Mouse (Mus musculus) limb, embryonic 14.5 days (tissue): ENCODE data around the gene Gpr3. TPM values are rescaled to one million over a fixed set of nuclear protein-coding genes. Genes with fewer than 3 reads are reported as not detected.
A peak's percentile ranks its signal among the peaks of the same experiment; 100 is the strongest.

Experiments used
- ATAC-seq: fragments of 200-750 bp; cut with Nextera tagmentation; 2 replicates; pipeline ENCODE4 v1.8.0; 2017; ENCODE audit warnings: low read depth, moderate number of reproducible peaks, moderate TSS enrichment; ENCODE audit not compliant: low FRiP score
- DNase-seq: peaks from one replicate; pipeline ENCODE4 v3.0.0-alpha.2; 2015; ENCODE audit warnings: low spot score
- H3K27ac ChIP-seq: fragments of 300-500 bp; sonication (generic); replicated peaks from 2 replicates; pipeline ENCODE4 v1.5.1; 2014; ENCODE audit warnings: low read depth, mild to moderate bottlenecking, low read length, moderate library complexity, mixed read lengths
- H3K27me3 ChIP-seq: fragments of 300-500 bp; sonication (generic); 2 replicates; pipeline ENCODE4 v1.6.1; 2014; ENCODE audit warnings: low read length, mixed read lengths; ENCODE audit not compliant: control insufficient read depth, insufficient read depth
- H3K36me3 ChIP-seq: fragments of 300-500 bp; sonication (generic); 2 replicates; pipeline ENCODE4 v1.6.1; 2014; ENCODE audit warnings: mild to moderate bottlenecking, low read length, moderate library complexity, mixed read lengths; ENCODE audit not compliant: control insufficient read depth, insufficient read depth
- H3K4me1 ChIP-seq: fragments of 300-500 bp; sonication (generic); 2 replicates; pipeline ENCODE4 v1.6.1; 2014; ENCODE audit warnings: antibody characterized with exemption, low read length, mixed read lengths; ENCODE audit not compliant: control insufficient read depth, insufficient read depth
- H3K4me2 ChIP-seq: fragments of 300-500 bp; sonication (generic); replicated peaks from 2 replicates; pipeline ENCODE4 v1.6.1; 2014; ENCODE audit warnings: low read depth, mild to moderate bottlenecking, low read length, moderate library complexity; ENCODE audit not compliant: severe bottlenecking
- H3K4me3 ChIP-seq: fragments of 300-500 bp; sonication (generic); replicated peaks from 2 replicates; pipeline ENCODE4 v1.5.1; 2014; ENCODE audit warnings: low read length
- H3K9ac ChIP-seq: fragments of 300-500 bp; sonication (generic); 2 replicates; pipeline ENCODE4 v1.6.1; 2014; ENCODE audit warnings: mild to moderate bottlenecking, low read depth, low read length, moderate library complexity; ENCODE audit not compliant: severe bottlenecking
- H3K9me3 ChIP-seq: fragments of 300-500 bp; sonication (generic); 2 replicates; pipeline ENCODE4 v1.6.1; 2016; ENCODE audit warnings: low read length; ENCODE audit not compliant: control insufficient read depth
- POLR2A ChIP-seq: fragments of 200-500 bp; IDR thresholded peaks from 2 replicates; pipeline ENCODE4 v1.8.0; 2012; ENCODE audit warnings: inconsistent platforms, mild to moderate bottlenecking, moderate library complexity, borderline replicate concordance; ENCODE audit not compliant: insufficient read depth, insufficient read length; ENCODE audit errors: extremely low read depth
- WGBS: fragments of 180-500 bp; shearing (Covaris S2); extraction: QIAGEN DNeasy Blood & Tissue Kit; methylation state at CpG from one replicate; pipeline ENCODE4 v1.1.7; 2014; 5-methylcytosine and 5-hydroxymethylcytosine counted together
- polyA plus RNA-seq, 2 experiments: library from polyadenylated mRNA; depleted of rRNA in 1 of 2; stranded (reverse) in 1 of 2; unstranded in 1 of 2; fragments of >200 nt; fragmentation: Nextera tagmentation in 1 of 2; extraction: Ambion mirVana in 1 of 2; gene quantifications; 2 replicates each; pipeline versions ENCODE4 v1.2.1 to v1.2.3; 2012 to 2014

Gpr3 gene
- polyA plus RNA-seq, 2 experiments: 0.22 to 0.84 TPM

- ATAC-seq: peak; percentile 69
- Histone ChIP-seq H3K9me3 (no peaks in the 10 kb centered on the region), H3K4me1 (peaks cover 35% of the 10 kb centered on the region), H3K27ac (peak overlapping the region; percentile 87), H3K9ac (no peak overlapping the region), H3K4me2 (peak overlapping the region; percentile 32; the same call in 1 of the 2 replicates), H3K4me3 (peak overlapping the region; percentile 7), H3K27me3 (no peaks in the 10 kb centered on the region), H3K36me3 (peaks cover 42% of the 10 kb centered on the region)
- DNase-seq: peak; percentile 75
- TF ChIP-seq POLR2A: no peak
- 15% methylated on average over 15 of the region's 15 CpGs for WGBS
These were observed 27.3 kb downstream of the Gpr3 start for GRCm38 (mm10) chr4:133184898-133185665.

GRCm38 (mm10) chr4:133184031-133184897 is 28.1 kb downstream of the Gpr3 start:
- no peak overlapping the region for H3K4me3 ChIP-seq
- peak overlapping the region; percentile 14; the same call in 1 of the 2 replicates for H3K4me2 ChIP-seq
- ATAC-seq (0 out of 2 replicates have a peak, but pooled peaks have one; percentile 13), DNase-seq (no peak)
- no peaks in the 10 kb centered on the region for H3K9me3 ChIP-seq
- H3K9ac ChIP-seq: no peak overlapping the region
- no peak for TF ChIP-seq POLR2A
- 19% methylated on average over 14 of the region's 14 CpGs for WGBS
- peak overlapping the region; percentile 87 for H3K27ac ChIP-seq
- peaks cover 41% of the 10 kb centered on the region for H3K36me3 ChIP-seq
- peaks cover 35% of the 10 kb centered on the region for H3K4me1 ChIP-seq
- no peaks in the 10 kb centered on the region for H3K27me3 ChIP-seq

GRCm38 (mm10) chr4:133182439-133183033 is 29.8 kb downstream of the Gpr3 start:
- peaks cover 34% of the 10 kb centered on the region for H3K36me3 ChIP-seq

GRCm38 (mm10) chr4:133179258-133179657 is 33.1 kb downstream of the Gpr3 start:
- no peaks in the 10 kb centered on the region for H3K27me3 ChIP-seq
- WGBS: 88% methylated on average over 7 of the region's 7 CpGs
- peaks cover 24% of the 10 kb centered on the region for H3K4me1 ChIP-seq
- H3K27ac ChIP-seq: no peak overlapping the region
- DNase-seq: no peak
- no peak overlapping the region for H3K9ac ChIP-seq
- H3K36me3 ChIP-seq: peaks cover 32% of the 10 kb centered on the region
- ATAC-seq: no peak
- no peak overlapping the region for H3K4me3 ChIP-seq
- no peak overlapping the region for H3K4me2 ChIP-seq
- H3K9me3 ChIP-seq: no peaks in the 10 kb centered on the region
- TF ChIP-seq POLR2A: no peak

More at GRCm38 (mm10) chr4:133182439-133183033, 29.8 kb downstream of the Gpr3 start:
- Histone ChIP-seq H3K4me2 (no peak overlapping the region), H3K9ac (no peak overlapping the region), H3K4me1 (peaks cover 35% of the 10 kb centered on the region), H3K4me3 (no peak overlapping the region), H3K27ac (no peak overlapping the region), H3K9me3 (no peaks in the 10 kb centered on the region), H3K27me3 (no peaks in the 10 kb centered on the region)
- no peak for DNase-seq
- 89% methylated on average over 8 of the region's 8 CpGs for WGBS
- ATAC-seq: no peak
- no peak for TF ChIP-seq POLR2A

- peaks cover 32% of the 10 kb centered on the region for H3K36me3 ChIP-seq
- no peak for DNase-seq
- H3K27me3 ChIP-seq: no peaks in the 10 kb centered on the region
- no peak overlapping the region for H3K4me3 ChIP-seq
- 83% methylated on average over 5 of the region's 5 CpGs for WGBS
- no peak for ATAC-seq
- H3K9me3 ChIP-seq: no peaks in the 10 kb centered on the region
- H3K27ac ChIP-seq: no peak overlapping the region
- H3K9ac ChIP-seq: no peak overlapping the region
- H3K4me2 ChIP-seq: no peak overlapping the region
- H3K4me1 ChIP-seq: peaks cover 15% of the 10 kb centered on the region
- TF ChIP-seq POLR2A: no peak
These were observed 34.0 kb downstream of the Gpr3 start for GRCm38 (mm10) chr4:133178305-133178704.
